Mouse (Mus musculus) spleen, postnatal 10 days (tissue): ENCODE results near the gene Selenos.

ENCODE experiments used
- DNase-seq, 2 experiments: peaks; one replicate each; pipeline ENCODE4 v3.0.0; 2021 to 2022; ENCODE audit warnings: low spot score in 2 of 2

The Selenos gene

GRCm38 (mm10) chr7:66084546-66084945 lies 5.1 kb downstream of the Selenos start:
- DNase-seq: no peak

GRCm38 (mm10) chr7:66087652-66088051 lies 8.2 kb downstream of the Selenos start:
- no peak for DNase-seq

GRCm38 (mm10) chr7:66088077-66088476 lies 8.6 kb downstream of the Selenos start:
- DNase-seq: no peak

GRCm38 (mm10) chr7:66090676-66091190 lies 11.3 kb downstream of the Selenos start:
- no peak for DNase-seq

GRCm38 (mm10) chr7:66091553-66091952 lies 12.1 kb downstream of the Selenos start:
- no peak for DNase-seq

GRCm38 (mm10) chr7:66092656-66093055 lies 13.2 kb downstream of the Selenos start:
- no peak for DNase-seq

GRCm38 (mm10) chr7:66094141-66094540 lies 14.7 kb downstream of the Selenos start:
- DNase-seq: no peak

GRCm38 (mm10) chr7:66098803-66099202 lies 19.4 kb downstream of the Selenos start:
- DNase-seq: no peak

- no peak for DNase-seq
Observed at GRCm38 (mm10) chr7:66101866-66102265, 22.4 kb downstream of the Selenos start.

GRCm38 (mm10) chr7:66104531-66104930 lies 25.1 kb downstream of the Selenos start:
- DNase-seq: no peak

GRCm38 (mm10) chr7:66105771-66106170 lies 26.3 kb downstream of the Selenos start:
- DNase-seq: no peak

GRCm38 (mm10) chr7:66106581-66107056 lies 27.2 kb downstream of the Selenos start:
- no peak for DNase-seq

GRCm38 (mm10) chr7:66107206-66107605 lies 27.8 kb downstream of the Selenos start:
- DNase-seq: no peak

GRCm38 (mm10) chr7:66107930-66108329 lies 28.5 kb downstream of the Selenos start:
- peak in 1 of 2 experiments; percentile 41 for DNase-seq

- DNase-seq: peak; percentile 84 to 89
Observed at GRCm38 (mm10) chr7:66108961-66109854, 29.8 kb downstream of the Selenos start, which contains the start of gene Chsy1. Gene Chsy1 (plus strand): TSS chr7:66109515.

GRCm38 (mm10) chr7:66109855-66110635 lies 30.6 kb downstream of the Selenos start:
- peak; percentile 70 to 73 for DNase-seq

GRCm38 (mm10) chr7:66110636-66111112 lies 31.2 kb downstream of the Selenos start:
- peak; percentile 43 to 54 for DNase-seq

- DNase-seq: no peak
Observed at GRCm38 (mm10) chr7:66111211-66111610, 31.8 kb downstream of the Selenos start.

- no peak for DNase-seq
Observed at GRCm38 (mm10) chr7:66113561-66113960, 34.1 kb downstream of the Selenos start.

- DNase-seq: no peak
Observed at GRCm38 (mm10) chr7:66115821-66116343, 36.4 kb downstream of the Selenos start.

GRCm38 (mm10) chr7:66116906-66117482 lies 37.5 kb downstream of the Selenos start:
- no peak for DNase-seq
